Mouse (Mus musculus) midbrain, embryonic 14.5 days (tissue): Measurements from ENCODE around the gene Lsamp. TPM values are rescaled to one million over a fixed set of nuclear protein-coding genes. Genes with fewer than 3 reads are reported as not detected.

ENCODE experiments used
- ATAC-seq: fragments of 200-750 bp; cut with Nextera tagmentation; 2 replicates; pipeline ENCODE4 v1.8.0; 2017; ENCODE audit warnings: moderate number of reproducible peaks, moderate library complexity; ENCODE audit not compliant: low FRiP score, low TSS enrichment
- DNase-seq: peaks from one replicate; pipeline ENCODE4 v3.0.0-alpha.2; 2015
- H3K27ac ChIP-seq: fragments of 300-500 bp; sonication (generic); replicated peaks from 2 replicates; pipeline ENCODE4 v1.5.1; 2014; ENCODE audit warnings: mild to moderate bottlenecking, low read depth, low read length, moderate library complexity
- H3K27me3 ChIP-seq: fragments of 300-500 bp; sonication (generic); 2 replicates; pipeline ENCODE4 v1.6.1; 2014; ENCODE audit warnings: low read length, control low read depth, mixed read lengths; ENCODE audit not compliant: control insufficient read depth, insufficient read depth
- H3K36me3 ChIP-seq: fragments of 300-500 bp; sonication (generic); 2 replicates; pipeline ENCODE4 v1.6.1; 2014; ENCODE audit warnings: low read length, control low read depth; ENCODE audit not compliant: control insufficient read depth, insufficient read depth
- H3K4me1 ChIP-seq: fragments of 300-500 bp; sonication (generic); 2 replicates; pipeline ENCODE4 v1.6.1; 2014; ENCODE audit warnings: mild to moderate bottlenecking, antibody characterized with exemption, low read length, control low read depth; ENCODE audit not compliant: control insufficient read depth, insufficient read depth
- H3K4me2 ChIP-seq: fragments of 300-500 bp; sonication (generic); 2 replicates; pipeline ENCODE4 v1.6.1; 2014; ENCODE audit warnings: mild to moderate bottlenecking, low read length, moderate library complexity
- H3K4me3 ChIP-seq: fragments of 300-500 bp; sonication (generic); replicated peaks from 2 replicates; pipeline ENCODE4 v1.5.1; 2014; ENCODE audit warnings: low read depth, low read length
- H3K9ac ChIP-seq: fragments of 300-500 bp; sonication (generic); replicated peaks from 2 replicates; pipeline ENCODE4 v1.6.1; 2014; ENCODE audit warnings: mild to moderate bottlenecking, low read length, moderate library complexity
- H3K9me3 ChIP-seq: fragments of 300-500 bp; sonication (generic); 2 replicates; pipeline ENCODE4 v1.6.1; 2016; ENCODE audit warnings: low read length, control low read depth, mixed read lengths; ENCODE audit not compliant: control insufficient read depth
- WGBS: fragments of 180-500 bp; shearing (Covaris S2); extraction: QIAGEN DNeasy Blood & Tissue Kit; methylation state at CpG from one replicate; pipeline ENCODE4 v1.1.7; 2014; 5-methylcytosine and 5-hydroxymethylcytosine counted together
- polyA plus RNA-seq: library from polyadenylated mRNA; unstranded; fragments of >200 nt; fragmentation: Nextera tagmentation; extraction: Ambion mirVana; gene quantifications from 2 replicates; pipeline ENCODE4 v1.2.1, GENCODE M21; 2014

The Lsamp gene
- polyA plus RNA-seq, 1 experiment from 2014 or later, result 79.5 TPM

DNA sequence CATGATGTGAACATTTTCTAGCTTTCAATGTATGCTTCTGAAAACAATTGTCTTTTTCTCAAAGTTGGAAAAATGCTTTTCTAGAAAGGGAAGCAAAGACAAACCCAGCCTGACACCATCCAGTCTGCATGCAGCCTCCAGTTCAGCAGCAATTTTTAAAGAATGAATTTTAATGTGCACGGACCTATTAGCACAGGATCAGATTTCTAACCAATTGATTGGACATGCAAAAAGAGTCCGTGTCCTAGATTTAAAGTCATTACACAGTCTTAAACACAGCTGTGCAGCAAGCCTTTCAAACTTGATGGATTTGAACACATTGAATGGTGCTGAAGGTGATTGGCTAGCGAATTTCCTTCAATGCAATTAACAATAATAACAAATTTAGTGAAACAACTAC lies 998.9 kb downstream of the Lsamp start:
- WGBS, result 46% methylated on average over 3 of the region's 3 CpGs
- H3K27me3 ChIP-seq, result no peaks in the 10 kb centered on the region
- H3K4me1 ChIP-seq, result no peaks in the 10 kb centered on the region
- H3K36me3 ChIP-seq, result no peaks in the 10 kb centered on the region
- ATAC-seq (no peak), DNase-seq (no peak)
- H3K9ac ChIP-seq, result no peak overlapping the region
- no peak overlapping the region for H3K4me3 ChIP-seq
- no peak overlapping the region for H3K4me2 ChIP-seq
- H3K9me3 ChIP-seq, result no peaks in the 10 kb centered on the region
- no peak overlapping the region for H3K27ac ChIP-seq

DNA sequence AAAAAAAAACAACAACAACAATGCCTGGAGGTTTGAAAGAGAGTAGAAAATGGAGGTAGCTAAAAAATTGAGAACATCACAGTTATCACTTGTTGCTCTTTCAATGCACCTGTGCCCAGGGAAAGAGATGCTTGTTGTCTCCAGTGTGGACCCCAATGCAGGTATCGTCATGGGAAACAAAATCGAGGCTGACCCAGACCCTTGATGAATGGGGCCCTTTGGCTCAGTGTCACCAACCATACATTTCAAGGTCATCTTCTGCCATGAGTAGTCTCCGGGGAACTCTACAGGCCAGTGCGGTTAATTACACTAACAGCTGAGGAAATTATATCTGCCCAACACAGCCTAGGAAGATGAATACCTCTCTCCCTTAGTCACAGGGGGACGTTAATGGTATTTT lies 1023.4 kb downstream of the Lsamp start:
- Histone ChIP-seq H3K27me3 (no peaks in the 10 kb centered on the region), H3K36me3 (no peaks in the 10 kb centered on the region), H3K27ac (no peak overlapping the region), H3K4me2 (no peak overlapping the region), H3K4me1 (no peaks in the 10 kb centered on the region), H3K4me3 (no peak overlapping the region), H3K9ac (no peak overlapping the region), H3K9me3 (no peaks in the 10 kb centered on the region)
- no peak for DNase-seq
- 84% methylated on average over 5 of the region's 5 CpGs for WGBS
- ATAC-seq, result no peak

DNA sequence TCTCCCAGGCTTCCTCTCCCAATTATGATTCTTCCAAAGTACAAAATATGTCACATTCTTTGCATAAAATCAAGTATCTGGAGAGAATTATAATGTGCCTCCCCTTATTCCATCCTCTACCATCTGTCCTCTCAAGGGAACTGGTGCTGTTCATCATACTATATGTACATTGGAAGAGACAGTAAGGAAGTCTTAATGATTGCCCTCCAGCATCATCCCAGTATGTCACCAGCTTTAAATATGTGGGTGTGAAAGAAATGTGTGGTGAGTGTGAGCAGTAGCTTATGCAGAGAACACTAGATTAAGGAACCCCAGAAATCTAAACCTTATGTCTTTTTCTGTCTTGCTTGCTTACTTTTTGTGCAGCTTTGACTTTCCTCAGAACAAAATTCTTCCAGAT lies 1050.6 kb downstream of the Lsamp start:
- no peaks in the 10 kb centered on the region for H3K36me3 ChIP-seq
- no peak overlapping the region for H3K4me3 ChIP-seq
- H3K4me1 ChIP-seq, result no peaks in the 10 kb centered on the region
- no peak overlapping the region for H3K27ac ChIP-seq
- H3K9ac ChIP-seq, result no peak overlapping the region
- no peaks in the 10 kb centered on the region for H3K9me3 ChIP-seq
- DNase-seq (no peak), ATAC-seq (no peak)
- H3K4me2 ChIP-seq, result no peak overlapping the region
- H3K27me3 ChIP-seq, result no peaks in the 10 kb centered on the region

DNA sequence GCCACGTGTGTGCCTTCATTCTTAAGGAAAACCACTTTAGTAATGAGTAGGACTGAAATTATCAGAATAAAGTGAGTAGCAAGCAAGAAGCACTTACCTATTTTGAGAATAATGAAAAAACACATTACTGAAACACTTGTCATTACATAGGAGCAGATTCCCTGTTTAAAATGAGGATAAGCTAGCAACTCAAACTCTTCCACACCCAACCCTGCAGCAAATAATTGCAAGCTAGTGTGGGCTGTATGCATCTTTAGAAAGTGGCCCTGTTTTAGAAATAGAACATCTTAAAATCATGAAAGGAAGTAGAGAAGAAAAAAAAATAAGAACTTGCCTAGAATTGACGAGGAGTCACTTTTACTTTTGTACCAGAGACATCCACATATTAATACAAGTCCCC lies 1057.5 kb downstream of the Lsamp start:
- H3K36me3 ChIP-seq, result no peaks in the 10 kb centered on the region
- 68% methylated on average over 2 of the region's 2 CpGs for WGBS
- H3K4me1 ChIP-seq, result no peaks in the 10 kb centered on the region
- no peak overlapping the region for H3K27ac ChIP-seq
- ATAC-seq, result no peak
- no peaks in the 10 kb centered on the region for H3K27me3 ChIP-seq
- DNase-seq, result no peak
- no peak overlapping the region for H3K4me3 ChIP-seq
- H3K9me3 ChIP-seq, result no peaks in the 10 kb centered on the region
- H3K9ac ChIP-seq, result no peak overlapping the region
- no peak overlapping the region for H3K4me2 ChIP-seq

DNA sequence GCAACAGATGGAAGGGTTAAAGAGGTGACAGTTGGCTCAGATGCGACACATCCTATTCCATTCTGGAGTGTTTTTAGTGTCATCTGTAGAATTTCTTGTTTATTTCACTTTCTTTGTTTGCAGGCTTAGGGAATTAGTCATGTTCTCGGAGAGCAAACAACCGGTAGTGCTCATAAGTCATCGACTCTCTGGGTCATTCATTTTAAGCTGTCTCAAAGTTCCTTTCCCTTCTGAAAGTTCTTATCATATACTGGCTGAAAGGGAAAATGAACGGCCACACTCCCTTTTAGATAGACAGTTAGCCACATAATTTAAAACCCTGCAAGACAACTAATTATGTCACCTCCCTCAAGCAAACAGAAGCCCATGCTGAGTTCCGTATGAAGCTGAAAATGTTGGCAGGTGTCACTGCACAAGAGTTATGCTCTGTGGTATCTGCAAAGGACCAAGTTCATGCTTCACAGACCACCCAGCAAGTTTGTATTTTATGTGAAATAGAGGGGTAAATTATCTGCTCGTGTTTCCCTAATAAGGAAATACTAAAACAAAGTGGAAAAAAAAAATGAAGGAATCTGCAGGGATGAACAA lies 1079.2 kb downstream of the Lsamp start:
- Histone ChIP-seq H3K4me3 (no peak overlapping the region), H3K27ac (no peak overlapping the region), H3K9me3 (no peaks in the 10 kb centered on the region), H3K27me3 (no peaks in the 10 kb centered on the region), H3K9ac (no peak overlapping the region), H3K4me1 (no peaks in the 10 kb centered on the region), H3K36me3 (no peaks in the 10 kb centered on the region), H3K4me2 (no peak overlapping the region)
- ATAC-seq (no peak), DNase-seq (no peak)
- WGBS, result 77% methylated on average over 7 of the region's 7 CpGs

DNA sequence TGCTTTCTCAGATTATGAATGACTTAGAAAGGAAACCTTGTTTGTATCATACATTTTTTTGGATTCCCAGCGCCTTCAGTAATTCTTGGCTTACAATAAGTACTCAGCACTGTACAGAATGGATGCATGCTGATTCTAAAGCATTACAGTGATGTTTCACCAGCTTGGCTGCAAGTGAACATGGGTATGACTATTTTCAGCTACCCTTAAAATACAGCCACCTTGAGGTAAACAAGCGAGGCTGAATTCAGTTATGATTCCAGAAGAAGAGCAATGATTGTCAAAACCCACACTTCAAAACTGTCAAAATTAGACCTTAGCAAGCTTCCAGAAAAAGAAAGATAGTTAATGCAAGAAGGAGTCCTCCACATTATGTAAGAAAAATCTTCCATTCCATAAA lies 1089.3 kb downstream of the Lsamp start:
- no peak overlapping the region for H3K9ac ChIP-seq
- ATAC-seq, result no peak
- H3K36me3 ChIP-seq, result no peaks in the 10 kb centered on the region
- H3K4me3 ChIP-seq, result no peak overlapping the region
- 93% methylated on average over 2 of the region's 2 CpGs for WGBS
- no peak overlapping the region for H3K27ac ChIP-seq
- no peaks in the 10 kb centered on the region for H3K4me1 ChIP-seq
- DNase-seq, result no peak
- H3K4me2 ChIP-seq, result no peak overlapping the region
- H3K9me3 ChIP-seq, result no peaks in the 10 kb centered on the region
- no peaks in the 10 kb centered on the region for H3K27me3 ChIP-seq

DNA sequence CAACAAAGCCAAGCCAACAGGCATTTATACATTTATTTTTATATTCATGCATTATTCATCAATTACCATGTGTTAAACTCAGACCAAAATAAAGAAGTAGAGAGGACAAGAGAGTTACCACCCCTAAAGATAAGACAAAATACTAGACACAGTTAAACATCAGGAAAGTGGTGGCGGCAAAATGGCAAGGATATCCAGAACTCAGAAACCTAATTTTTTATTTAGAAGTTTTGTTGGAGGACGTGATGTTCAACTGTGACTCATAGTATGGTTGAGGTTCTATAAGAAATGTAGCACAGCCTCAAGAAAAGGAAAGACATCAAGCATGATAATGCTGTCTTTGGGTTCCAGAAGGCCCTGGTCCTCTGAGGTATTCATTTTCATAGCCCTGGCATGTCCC lies 1104.5 kb downstream of the Lsamp start:
- 0 out of 2 replicates have a peak, but pooled peaks cover 3% of the 10 kb centered on the region for H3K4me1 ChIP-seq
- no peak for DNase-seq
- H3K4me2 ChIP-seq, result no peak overlapping the region
- no peaks in the 10 kb centered on the region for H3K36me3 ChIP-seq
- H3K4me3 ChIP-seq, result no peak overlapping the region
- H3K9me3 ChIP-seq, result no peaks in the 10 kb centered on the region
- no peak overlapping the region for H3K27ac ChIP-seq
- no peak for ATAC-seq
- no peaks in the 10 kb centered on the region for H3K27me3 ChIP-seq
- H3K9ac ChIP-seq, result no peak overlapping the region
- 94% methylated on average over 2 of the region's 2 CpGs for WGBS

DNA sequence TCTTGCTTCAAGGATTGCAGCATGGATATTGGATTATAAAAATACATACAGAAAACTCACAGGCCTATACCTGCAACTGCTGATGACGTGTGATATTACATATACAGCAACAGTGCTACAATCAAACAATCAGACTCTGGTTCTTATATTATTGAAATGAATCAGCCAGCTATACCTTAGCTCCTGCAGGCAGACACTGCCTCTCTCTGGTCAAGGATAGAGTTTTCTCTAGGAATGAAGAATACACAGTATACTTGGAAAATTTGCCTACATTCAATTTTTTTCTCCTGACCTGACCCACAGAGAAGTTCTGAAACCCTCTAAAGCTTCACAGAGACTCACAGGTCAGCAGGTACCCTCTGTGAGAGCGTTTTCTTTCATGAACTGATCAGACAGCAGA lies 1105.9 kb downstream of the Lsamp start:
- no peak overlapping the region for H3K4me3 ChIP-seq
- 0 out of 2 replicates have a peak, but pooled peaks cover 3% of the 10 kb centered on the region for H3K4me1 ChIP-seq
- H3K27ac ChIP-seq, result no peak overlapping the region
- 56% methylated on average over 2 of the region's 2 CpGs for WGBS
- H3K4me2 ChIP-seq, result no peak overlapping the region
- no peaks in the 10 kb centered on the region for H3K9me3 ChIP-seq
- DNase-seq (peak; percentile 31), ATAC-seq (no peak)
- H3K36me3 ChIP-seq, result no peaks in the 10 kb centered on the region
- no peak overlapping the region for H3K9ac ChIP-seq
- no peaks in the 10 kb centered on the region for H3K27me3 ChIP-seq

DNA sequence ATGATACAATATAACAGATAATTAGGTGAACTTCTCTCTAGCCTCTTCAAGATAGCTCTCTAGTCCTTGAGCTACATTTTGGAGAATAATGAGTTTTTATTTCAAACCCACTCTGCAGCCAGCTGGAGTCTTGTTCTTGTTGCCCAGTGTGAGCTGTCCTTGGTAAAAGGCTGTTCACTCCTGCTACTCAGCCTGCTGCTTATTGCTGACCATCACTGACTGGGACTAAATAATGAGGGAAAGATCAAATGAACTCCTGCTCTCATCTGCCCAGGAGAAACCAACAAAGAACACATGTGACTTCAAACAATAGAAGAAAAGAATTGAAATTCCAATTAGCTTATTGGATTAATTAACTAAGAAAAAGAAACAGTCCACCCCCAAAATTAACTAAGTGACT lies 1107.1 kb downstream of the Lsamp start:
- H3K27ac ChIP-seq, result no peak overlapping the region
- H3K4me2 ChIP-seq, result no peak overlapping the region
- DNase-seq (no peak), ATAC-seq (no peak)
- H3K9ac ChIP-seq, result no peak overlapping the region
- H3K9me3 ChIP-seq, result no peaks in the 10 kb centered on the region
- no peaks in the 10 kb centered on the region for H3K27me3 ChIP-seq
- H3K36me3 ChIP-seq, result no peaks in the 10 kb centered on the region
- H3K4me3 ChIP-seq, result no peak overlapping the region
- 0 out of 2 replicates have a peak, but pooled peaks cover 3% of the 10 kb centered on the region for H3K4me1 ChIP-seq
